In genomic region chr5:147401024-147401423, GRCm38 (mm10) we compare ENCODE assay signal across 8 mouse cellular contexts. TPM values are rescaled to one million over a fixed set of nuclear protein-coding genes. Genes with fewer than 3 reads are reported as not detected.
A peak's percentile ranks its signal among the peaks of the same experiment; 100 is the strongest.
DNase-seq lines count a peak whose midpoint lies in the region; ATAC-seq and TF ChIP-seq lines count a peak whose summit lies in the region.
"Had no signal": no experiment of that assay in that cellular context is flagged by ENCODE, and none has a peak within 500 bp of the region (broad histone marks: within the 10 kb centered on the region; RNA-seq: fewer than 3 reads in every experiment).

No protein-coding gene starts in this region.

- WGBS in intestine, embryonic 14.5 days = 25% methylated on average over 11 of the region's 11 CpGs
- 24% methylated on average over 11 of the region's 11 CpGs for WGBS in intestine, embryonic 16.5 days
- WGBS in embryonic facial prominence, embryonic 10.5 days = 30% methylated on average over 11 of the region's 11 CpGs

- no peaks in the 10 kb centered on the region for H3K36me3 ChIP-seq in intestine, embryonic 14.5 days (ENCODE audit: control insufficient read depth, insufficient read depth, low read length)
- H3K36me3 ChIP-seq in intestine, embryonic 16.5 days (ENCODE audit: control insufficient read depth, insufficient read depth, low read length) = no peaks in the 10 kb centered on the region
- no peaks in the 10 kb centered on the region for H3K36me3 ChIP-seq in embryonic facial prominence, embryonic 10.5 days (replicated peaks)
- no peaks in the 10 kb centered on the region for H3K36me3 ChIP-seq in myocyte (ENCODE audit: control insufficient read depth, insufficient read depth)

- no peak overlapping the region for H3K27ac ChIP-seq in intestine, embryonic 14.5 days (ENCODE audit: low read depth)
- no peak overlapping the region for H3K27ac ChIP-seq in intestine, embryonic 16.5 days (ENCODE audit: low read length)
- H3K27ac ChIP-seq in embryonic facial prominence, embryonic 10.5 days (replicated peaks) = no peak overlapping the region

- H3K4me3 ChIP-seq in intestine, embryonic 14.5 days (ENCODE audit: low read depth, low read length) = 0 out of 2 replicates have a peak overlapping the region, but pooled peaks have one; percentile 31
- no peak overlapping the region for H3K4me3 ChIP-seq in intestine, embryonic 16.5 days (ENCODE audit: low read length)
- H3K4me3 ChIP-seq in embryonic facial prominence, embryonic 10.5 days = peak overlapping the region; percentile 57; the same call in 1 of the 2 replicates
- H3K4me3 ChIP-seq in myocyte = no peak overlapping the region

- no peak for ATAC-seq in intestine, embryonic 14.5 days (replicated peaks; ENCODE audit: low FRiP score, low TSS enrichment, low read depth)
- no peak for ATAC-seq in intestine, embryonic 16.5 days
- ATAC-seq in granulocyte monocyte progenitor cell, adult 5-6 weeks (replicated peaks; ENCODE audit: poor library complexity, severe bottlenecking) = 0 out of 2 replicates have a peak, but pooled peaks have one; percentile 5

- peaks cover 43% of the 10 kb centered on the region for H3K27me3 ChIP-seq in intestine, embryonic 14.5 days (replicated peaks; ENCODE audit: control insufficient read depth, insufficient read depth, low read length)
- peaks cover 43% of the 10 kb centered on the region for H3K27me3 ChIP-seq in intestine, embryonic 16.5 days (replicated peaks; ENCODE audit: control insufficient read depth, insufficient read depth, low read length)
- peaks cover 61% of the 10 kb centered on the region for H3K27me3 ChIP-seq in embryonic facial prominence, embryonic 10.5 days (replicated peaks; ENCODE audit: low read depth, poor library complexity, severe bottlenecking)
- H3K27me3 ChIP-seq in myocyte (ENCODE audit: control insufficient read depth, insufficient read depth, insufficient read length) = peaks cover 15% of the 10 kb centered on the region

- no peak overlapping the region for H3ac ChIP-seq in myocyte (ENCODE audit: control insufficient read depth, insufficient read length)

- H3K79me2 ChIP-seq in myocyte (ENCODE audit: control insufficient read depth, insufficient read depth) = no peaks in the 10 kb centered on the region

- no peak overlapping the region for H3K9ac ChIP-seq in intestine, embryonic 14.5 days (ENCODE audit: low read length)
- H3K9ac ChIP-seq in intestine, embryonic 16.5 days (ENCODE audit: low read depth, low read length) = no peak overlapping the region

- no peak for TF ChIP-seq POLR2A in myocyte (IDR thresholded peaks at IDR 0.05; ENCODE audit: insufficient read length, low read depth)

- H3K9me3 ChIP-seq in intestine, embryonic 14.5 days (ENCODE audit: control insufficient read depth, low read length) = no peaks in the 10 kb centered on the region
- H3K9me3 ChIP-seq in intestine, embryonic 16.5 days (ENCODE audit: control insufficient read depth, low read length) = no peaks in the 10 kb centered on the region
- no peaks in the 10 kb centered on the region for H3K9me3 ChIP-seq in embryonic facial prominence, embryonic 10.5 days

- DNase-seq in intestine, embryonic 14.5 days (ENCODE audit: low spot score) = no peak
- DNase-seq in embryonic facial prominence, embryonic 10.5 days (ENCODE audit: low spot score) = peak; percentile 15
- DNase-seq in lung, postnatal 25 days (ENCODE audit: low spot score) = no peak
- no peak for DNase-seq in adrenal gland, postnatal 36 days
- DNase-seq: lung, postnatal 10 days had no signal

- peaks cover 8% of the 10 kb centered on the region; the same call in 1 of the 2 replicates for H3K4me1 ChIP-seq in intestine, embryonic 14.5 days (replicated peaks; ENCODE audit: control insufficient read depth, insufficient read depth, low read length)
- no peaks in the 10 kb centered on the region for H3K4me1 ChIP-seq in intestine, embryonic 16.5 days (ENCODE audit: control insufficient read depth, insufficient read depth, low read length)
- peaks cover 14% of the 10 kb centered on the region for H3K4me1 ChIP-seq in embryonic facial prominence, embryonic 10.5 days

- H3K4me2 ChIP-seq in intestine, embryonic 14.5 days (ENCODE audit: low read length) = 0 out of 2 replicates have a peak overlapping the region, but pooled peaks have one; percentile 49
- H3K4me2 ChIP-seq in intestine, embryonic 16.5 days (ENCODE audit: low read depth, low read length) = no peak overlapping the region
- H3K4me2 ChIP-seq in myocyte (ENCODE audit: low read depth) = peak overlapping the region; percentile 55

TF ChIP-seq in myocyte, 11 proteins besides CTCF, POLR2A, EP300 and RAD21:
- no peak for TF ChIP-seq E2F4 (IDR thresholded peaks at IDR 0.05; ENCODE audit: insufficient read depth)
- TF ChIP-seq USF1 (IDR thresholded peaks at IDR 0.05; ENCODE audit: low read depth) = no peak

RNA-seq across cellular contexts. Expression of gene Flt3, which starts 0.7 kb away (rescaled TPM):
- 0.15 and 0.19 TPM in 2 replicates for polyA plus RNA-seq in intestine, embryonic 14.5 days (2014; fragmentation: Nextera tagmentation; extraction: Ambion mirVana)
- polyA plus RNA-seq in intestine, embryonic 16.5 days (2015; fragmentation: Nextera tagmentation; extraction: Ambion mirVana) = 0.31 and 0.32 TPM in 2 replicates
- polyA plus RNA-seq in embryonic facial prominence, embryonic 10.5 days (2016; fragmentation: Nextera tagmentation; extraction: Ambion mirVana) = 0.06 and 0.09 TPM in 2 replicates
- 5.3 and 12.4 TPM in 2 replicates for total RNA-seq in granulocyte monocyte progenitor cell, adult 5-6 weeks (2014; fragmentation: Nextera tagmentation)
- 4.7 and 7.3 TPM in 2 replicates for total RNA-seq in granulocyte monocyte progenitor cell, adult 5-6 weeks (2017)
- polyA plus RNA-seq in myocyte (2012; fragmentation: generic; extraction: Trizol) = 0.01 TPM
- total RNA-seq in adrenal gland, postnatal 36 days (2021) = under 1 TPM in 1 of 2 experiments, not detected in 1; 0.43 TPM

RNA-seq across cellular contexts. Expression of gene Pan3, which starts 28.9 kb away (rescaled TPM):
- 75.0 and 83.4 TPM in 2 replicates for polyA plus RNA-seq in intestine, embryonic 14.5 days (2014; fragmentation: Nextera tagmentation; extraction: Ambion mirVana)
- polyA plus RNA-seq in intestine, embryonic 16.5 days (2015; fragmentation: Nextera tagmentation; extraction: Ambion mirVana) = 40.4 and 45.5 TPM in 2 replicates
- polyA plus RNA-seq in embryonic facial prominence, embryonic 10.5 days (2016; fragmentation: Nextera tagmentation; extraction: Ambion mirVana) = 59.7 and 60.9 TPM in 2 replicates
- 209 and 282 TPM in 2 replicates for total RNA-seq in granulocyte monocyte progenitor cell, adult 5-6 weeks (2014; fragmentation: Nextera tagmentation)
- 147 and 198 TPM in 2 replicates for total RNA-seq in granulocyte monocyte progenitor cell, adult 5-6 weeks (2017)
- 10.9 TPM for polyA plus RNA-seq in myocyte (2012; fragmentation: generic; extraction: Trizol)
- 100 to 1,000 TPM in 1 of 2 experiments, 10 to 100 TPM in 1; 92.1 to 101 TPM for total RNA-seq in adrenal gland, postnatal 36 days (2021)

Comparison
In these comparisons a context has a peak if more than half of its experiments do, and no peak if none do; other contexts are left out.
1. H3K4me3 ChIP-seq: peak in intestine, embryonic 14.5 days (single experiment) and embryonic facial prominence, embryonic 10.5 days (single experiment); none in intestine, embryonic 16.5 days (single experiment) and myocyte (single experiment).